Mouse (Mus musculus) lung, embryonic 14.5 days (tissue): Measurements from ENCODE around the gene Sema4c. TPM values are rescaled to one million over a fixed set of nuclear protein-coding genes. Genes with fewer than 3 reads are reported as not detected.

Source experiments
- ATAC-seq: fragments of 200-750 bp; cut with Nextera tagmentation; 2 replicates; pipeline ENCODE4 v1.8.0; 2017; ENCODE audit warnings: mild to moderate bottlenecking, moderate TSS enrichment, moderate library complexity; ENCODE audit not compliant: insufficient read depth
- DNase-seq: peaks from one replicate; pipeline ENCODE4 v3.0.0-alpha.2; 2015
- H3K27ac ChIP-seq: fragments of 300-500 bp; sonication (generic); 2 replicates; pipeline ENCODE4 v1.5.1; 2014; ENCODE audit warnings: low read depth, mild to moderate bottlenecking, moderate library complexity
- H3K27me3 ChIP-seq: fragments of 300-500 bp; sonication (generic); 2 replicates; pipeline ENCODE4 v1.6.1; 2014; ENCODE audit warnings: low read length, control low read depth; ENCODE audit not compliant: insufficient read depth
- H3K36me3 ChIP-seq: fragments of 300-500 bp; sonication (generic); 2 replicates; pipeline ENCODE4 v1.6.1; 2014; ENCODE audit warnings: control low read depth; ENCODE audit not compliant: insufficient read depth
- H3K4me1 ChIP-seq: fragments of 300-500 bp; sonication (generic); 2 replicates; pipeline ENCODE4 v1.6.1; 2014; ENCODE audit warnings: antibody characterized with exemption, control low read depth; ENCODE audit not compliant: insufficient read depth
- H3K4me2 ChIP-seq: fragments of 300-500 bp; sonication (generic); 2 replicates; pipeline ENCODE4 v1.6.1; 2014; ENCODE audit warnings: mild to moderate bottlenecking
- H3K4me3 ChIP-seq: fragments of 300-500 bp; sonication (generic); 2 replicates; pipeline ENCODE4 v1.5.1; 2014; ENCODE audit warnings: low read depth, low read length
- H3K9ac ChIP-seq: fragments of 300-500 bp; sonication (generic); 2 replicates; pipeline ENCODE4 v1.6.1; 2014
- H3K9me3 ChIP-seq: fragments of 300-500 bp; sonication (generic); 2 replicates; pipeline ENCODE4 v1.6.1; 2016; ENCODE audit warnings: low read depth, low read length, control low read depth
- CTCF ChIP-seq: IDR thresholded peaks from 2 replicates; pipeline ENCODE4 v1.5.1; 2016; ENCODE audit warnings: antibody characterized with exemption, low read depth
- WGBS: fragments of 180-500 bp; shearing (Covaris S2); extraction: QIAGEN DNeasy Blood & Tissue Kit; methylation state at CpG from one replicate; pipeline ENCODE4 v1.1.7; 2014; 5-methylcytosine and 5-hydroxymethylcytosine counted together
- polyA plus RNA-seq: library from polyadenylated mRNA; unstranded; fragments of >200 nt; fragmentation: Nextera tagmentation; extraction: Ambion mirVana; gene quantifications from 2 replicates; pipeline ENCODE4 v1.2.1, GENCODE M21; 2014

Gene Sema4c
- polyA plus RNA-seq, 1 experiment from 2014 or later: 2.2 TPM

DNA sequence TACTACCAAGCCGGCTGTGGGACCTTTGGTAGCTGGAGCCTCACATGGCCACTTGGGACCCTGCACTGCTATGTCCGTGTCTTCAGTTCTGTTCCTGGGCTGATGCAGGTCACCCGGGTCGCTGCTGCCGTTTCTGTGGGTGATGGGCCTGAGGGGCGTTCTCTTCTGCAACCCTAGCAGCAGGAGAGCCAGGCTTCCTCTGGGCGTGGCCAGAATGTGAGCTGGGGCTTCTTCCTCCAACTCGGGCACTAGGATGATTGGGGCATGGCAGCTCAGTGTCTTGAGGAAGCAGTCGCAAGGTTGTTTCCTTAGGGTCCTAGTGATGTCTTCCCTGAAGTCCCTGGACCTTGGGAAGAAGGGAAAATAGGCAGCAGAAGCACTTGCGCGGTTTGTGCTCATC is 38.5 kb downstream of the Sema4c start:
- H3K9ac ChIP-seq: no peak overlapping the region
- H3K27me3 ChIP-seq: no peaks in the 10 kb centered on the region
- ATAC-seq (no peak), DNase-seq (no peak)
- no peak overlapping the region for H3K4me2 ChIP-seq
- peaks cover 69% of the 10 kb centered on the region for H3K36me3 ChIP-seq
- no peak overlapping the region for H3K4me3 ChIP-seq
- H3K9me3 ChIP-seq: no peaks in the 10 kb centered on the region
- no peaks in the 10 kb centered on the region; the same call in 1 of the 2 replicates for H3K4me1 ChIP-seq
- no peak for TF ChIP-seq CTCF
- H3K27ac ChIP-seq: no peak overlapping the region
- 68% methylated on average over 11 of the region's 11 CpGs for WGBS

DNA sequence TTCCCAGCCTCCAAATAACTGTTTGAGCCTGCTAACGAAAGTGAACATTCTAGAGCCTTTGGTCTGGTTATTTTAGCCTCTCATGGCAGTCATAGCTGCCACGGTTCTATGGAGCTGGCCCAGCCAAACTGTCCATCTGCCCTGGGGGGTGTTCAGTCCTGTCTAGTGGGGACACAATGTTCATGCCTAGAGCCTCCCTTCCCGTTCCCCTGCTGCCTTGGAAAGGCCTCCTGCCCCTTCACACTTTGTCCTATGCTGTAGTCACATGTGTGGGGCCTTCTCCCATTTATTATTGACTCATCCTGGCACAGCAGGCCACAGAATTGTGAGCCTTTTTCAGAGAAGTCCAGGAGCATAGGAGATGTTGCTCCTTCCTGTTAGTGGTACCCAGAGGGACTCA is 39.9 kb downstream of the Sema4c start:
- H3K9me3 ChIP-seq: no peaks in the 10 kb centered on the region
- H3K4me3 ChIP-seq: no peak overlapping the region
- WGBS: 83% methylated on average over 3 of the region's 3 CpGs
- TF ChIP-seq CTCF: no peak
- H3K9ac ChIP-seq: no peak overlapping the region
- no peak overlapping the region for H3K27ac ChIP-seq
- DNase-seq (no peak), ATAC-seq (no peak)
- no peak overlapping the region for H3K4me2 ChIP-seq
- H3K36me3 ChIP-seq: peaks cover 56% of the 10 kb centered on the region
- H3K4me1 ChIP-seq: peaks cover 2% of the 10 kb centered on the region; the same call in 1 of the 2 replicates
- no peaks in the 10 kb centered on the region for H3K27me3 ChIP-seq

GRCm38 (mm10) chr1:36513718-36514117 is 44.4 kb downstream of the Sema4c start:
- Histone ChIP-seq H3K36me3 (peaks cover 12% of the 10 kb centered on the region; the same call in 1 of the 2 replicates), H3K4me2 (peak overlapping the region; percentile 97), H3K27me3 (no peaks in the 10 kb centered on the region), H3K9me3 (no peaks in the 10 kb centered on the region), H3K27ac (no peak overlapping the region), H3K4me3 (peak overlapping the region; percentile 94), H3K9ac (no peak overlapping the region), H3K4me1 (peaks cover 6% of the 10 kb centered on the region; the same call in 1 of the 2 replicates)
- 44% methylated on average over 2 of the region's 2 CpGs for WGBS
- DNase-seq: peak; percentile 58
- ATAC-seq: no peak
- peak; percentile 56 for TF ChIP-seq CTCF

DNA sequence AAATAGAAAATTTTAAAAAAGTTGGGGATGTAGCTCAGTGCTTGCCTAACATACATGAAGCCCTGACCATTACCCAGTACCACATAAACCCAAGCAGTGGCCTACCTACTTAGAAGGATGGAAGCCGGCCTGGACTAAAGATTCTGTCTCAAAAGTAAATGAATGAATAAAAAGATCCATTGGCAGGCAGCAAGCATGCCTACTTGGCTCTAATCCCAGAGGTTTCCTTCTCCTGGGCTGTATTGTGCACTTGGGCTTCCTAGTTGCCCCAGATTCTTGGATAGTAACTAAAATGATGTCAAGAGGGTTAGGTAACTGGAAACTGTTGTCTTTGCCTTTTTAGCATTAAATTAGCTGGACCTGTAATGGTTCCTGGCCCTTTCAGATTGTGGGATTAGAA is 44.8 kb downstream of the Sema4c start:
- peak overlapping the region; percentile 94 for H3K4me3 ChIP-seq
- peak overlapping the region; percentile 97 for H3K4me2 ChIP-seq
- DNase-seq: peak; percentile 42
- H3K36me3 ChIP-seq: peaks cover 11% of the 10 kb centered on the region; the same call in 1 of the 2 replicates
- peaks cover 6% of the 10 kb centered on the region; the same call in 1 of the 2 replicates for H3K4me1 ChIP-seq
- peak overlapping the region; percentile 82 for H3K9ac ChIP-seq
- H3K27me3 ChIP-seq: no peaks in the 10 kb centered on the region
- H3K27ac ChIP-seq: no peak overlapping the region
- TF ChIP-seq CTCF: no peak
- no peaks in the 10 kb centered on the region for H3K9me3 ChIP-seq
- no peak for ATAC-seq
- 0% methylated on average over 1 of the region's 1 CpGs for WGBS

- Histone ChIP-seq H3K27me3 (no peaks in the 10 kb centered on the region), H3K9me3 (no peaks in the 10 kb centered on the region), H3K4me1 (peaks cover 6% of the 10 kb centered on the region; the same call in 1 of the 2 replicates), H3K4me2 (peak overlapping the region; percentile 97), H3K27ac (0 out of 2 replicates have a peak overlapping the region, but pooled peaks have one; percentile 97), H3K9ac (peak overlapping the region; percentile 82), H3K36me3 (peaks cover 8% of the 10 kb centered on the region; the same call in 1 of the 2 replicates), H3K4me3 (peak overlapping the region; percentile 94)
- ATAC-seq (no peak), DNase-seq (no peak)
- WGBS: 2% methylated on average over 16 of the region's 16 CpGs
- TF ChIP-seq CTCF: no peak
Measured at GRCm38 (mm10) chr1:36512966-36513280, 45.2 kb downstream of the Sema4c start.

DNA sequence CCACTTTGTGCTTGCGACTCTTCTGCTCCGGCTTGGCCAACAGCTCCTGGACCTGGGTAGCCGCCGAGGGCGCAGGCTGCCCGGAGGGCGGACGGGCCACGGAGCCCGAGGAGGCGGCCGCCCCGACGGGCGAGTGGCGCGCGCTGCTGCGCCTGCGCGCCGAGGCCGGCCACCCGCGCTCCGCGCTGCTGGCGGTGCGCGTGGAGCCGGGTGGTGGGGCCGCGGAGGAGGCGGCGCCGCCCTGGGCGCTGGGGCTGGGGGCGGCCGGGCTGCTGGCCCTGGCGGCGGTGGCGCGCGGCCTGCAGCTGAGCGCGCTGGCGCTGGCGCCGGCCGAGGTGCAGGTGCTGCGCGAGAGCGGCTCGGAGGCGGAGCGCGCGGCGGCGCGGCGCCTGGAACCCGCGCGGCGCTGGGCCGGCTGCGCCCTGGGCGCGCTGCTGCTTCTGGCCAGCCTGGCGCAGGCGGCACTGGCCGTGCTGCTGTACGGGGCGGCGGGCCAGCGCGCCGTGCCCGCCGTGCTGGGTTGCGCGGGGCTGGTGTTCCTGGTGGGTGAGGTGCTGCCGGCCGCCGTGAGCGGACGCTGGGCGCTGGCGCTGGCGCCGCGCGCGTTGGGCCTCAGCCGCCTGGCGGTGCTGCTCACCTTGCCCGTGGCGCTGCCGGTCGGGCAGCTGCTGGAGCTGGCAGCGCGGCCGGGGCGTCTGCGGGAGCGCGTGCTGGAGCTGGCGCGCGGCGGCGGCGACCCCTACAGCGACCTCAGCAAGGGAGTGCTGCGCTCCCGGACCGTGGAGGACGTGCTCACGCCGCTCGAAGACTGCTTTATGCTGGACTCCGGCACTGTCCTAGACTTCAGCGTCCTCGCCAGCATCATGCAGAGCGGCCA is 45.8 kb downstream of the Sema4c start:
- H3K4me2 ChIP-seq: peak overlapping the region; percentile 97
- H3K9ac ChIP-seq: peak overlapping the region; percentile 82
- peak; percentile 71 for ATAC-seq
- peak overlapping the region; percentile 94 for H3K4me3 ChIP-seq
- no peaks in the 10 kb centered on the region for H3K9me3 ChIP-seq
- peaks cover 6% of the 10 kb centered on the region; the same call in 1 of the 2 replicates for H3K4me1 ChIP-seq
- peak; percentile 69 for DNase-seq
- peaks cover 8% of the 10 kb centered on the region; the same call in 1 of the 2 replicates for H3K36me3 ChIP-seq
- H3K27ac ChIP-seq: peak overlapping the region; percentile 97
- TF ChIP-seq CTCF: no peak
- under 1% methylated on average over 123 of the region's 126 CpGs for WGBS
- H3K27me3 ChIP-seq: no peaks in the 10 kb centered on the region
